Mouse (Mus musculus): ENCODE data around the gene Fmn2.

- no peak for TF ChIP-seq CTCF (IDR thresholded peaks at IDR 0.05; ENCODE audit: low read depth, low read length)
- TF ChIP-seq POLR2A (IDR thresholded peaks at IDR 0.05; ENCODE audit: extremely low read depth, insufficient read depth, low read length) = no peak
Observed at GRCm38 (mm10) chr1:174637564-174638085, 136.0 kb downstream of the Fmn2 start.
